ENCODE assay signal across 23 mouse cellular contexts in genomic region chr10:77429921-77430320, GRCm38 (mm10). TPM values are rescaled to one million over a fixed set of nuclear protein-coding genes. Genes with fewer than 3 reads are reported as not detected.
DNase-seq lines count a peak whose midpoint lies in the region; ATAC-seq and TF ChIP-seq lines count a peak whose summit lies in the region.
"Had no signal": no experiment of that assay in that cellular context is flagged by ENCODE, and none has a peak within 500 bp of the region (broad histone marks: within the 10 kb centered on the region; RNA-seq: fewer than 3 reads in every experiment).

No protein-coding gene starts in this region.

- no peak overlapping the region for H3K4me3 ChIP-seq in cerebellum, adult 2 months (replicated peaks; ENCODE audit: insufficient read depth, low read depth, low read length)
- H3K4me3 ChIP-seq: embryonic facial prominence, embryonic 10.5 days; embryonic facial prominence, embryonic 13.5 days; erythroblast, embryonic 14.5 days; forebrain, embryonic 10.5 days; forebrain, embryonic 13.5 days; gastrocnemius, adult 2 months; hindbrain, embryonic 12.5 days; hindbrain, embryonic 15.5 days had no signal

- no peak for ATAC-seq in cerebellum, adult (ENCODE audit: insufficient number of reproducible peaks, low FRiP score, low TSS enrichment)
- ATAC-seq in erythroid progenitor cell, adult 5-6 weeks (replicated peaks; ENCODE audit: low FRiP score, poor library complexity, severe bottlenecking) = no peak
- ATAC-seq: CD4-positive, CD25-positive, alpha-beta regulatory T cell, adult 4 months; forebrain, embryonic 13.5 days; forebrain, embryonic 16.5 days; intestine, postnatal 0 days had no signal

- TF ChIP-seq POLR2A in cerebellum, adult 2 months (IDR thresholded peaks at IDR 0.05; ENCODE audit: borderline replicate concordance, insufficient read depth, low read length) = no peak

- no peak overlapping the region for H3K27ac ChIP-seq in cerebellum, adult 2 months (ENCODE audit: insufficient read depth, low read length)
- H3K27ac ChIP-seq: embryonic facial prominence, embryonic 10.5 days; embryonic facial prominence, embryonic 13.5 days; forebrain, embryonic 10.5 days; forebrain, embryonic 13.5 days; gastrocnemius, adult 2 months; hindbrain, embryonic 12.5 days; hindbrain, embryonic 15.5 days had no signal

- peak; percentile 72 to 81 for DNase-seq in cerebellum, adult 2 months
- DNase-seq in cerebellum, adult 9-10 months = peak; percentile 76
- peak; percentile 79 to 80 for DNase-seq in cerebellum, postnatal 10 days
- DNase-seq in cerebellum, postnatal 36 days = peak; percentile 67 to 71
- DNase-seq in embryo, embryonic 10 days (ENCODE audit: low spot score) = no peak
- DNase-seq: adrenal gland, postnatal 10 days; adrenal gland, postnatal 36 days; embryo, embryonic 11 days; gastrocnemius, adult 2 months; gastrocnemius, postnatal 14 days; kidney, adult 2 months had no signal

- peaks cover 9% of the 10 kb centered on the region for H3K4me1 ChIP-seq in cerebellum, adult 2 months (ENCODE audit: control insufficient read depth, insufficient read depth, low read length)

- TF ChIP-seq CTCF in cerebellum, adult 2 months (IDR thresholded peaks at IDR 0.05; ENCODE audit: borderline replicate concordance, insufficient read depth, low read depth, low read length) = no peak

- H3K27me3 ChIP-seq in cerebellum, adult 2 months (ENCODE audit: control insufficient read depth, insufficient read depth, low read length) = no peaks in the 10 kb centered on the region
- H3K27me3 ChIP-seq: embryonic facial prominence, embryonic 13.5 days; forebrain, embryonic 13.5 days; hindbrain, embryonic 12.5 days; hindbrain, embryonic 15.5 days had no signal

- WGBS in cerebellum, adult 2 months = 50% methylated on average over 5 of the region's 5 CpGs

RNA-seq across cellular contexts. Expression of gene Adarb1, which starts 11.9 kb away (rescaled TPM):
- polyA plus RNA-seq in cerebellum, adult 2 months (2012; rRNA removed) = 154 and 173 TPM in 2 replicates
- total RNA-seq in erythroid progenitor cell, adult 5-6 weeks (2015; ENCODE audit: low replicate concordance) = not detected in 2 replicates
- not detected in 2 replicates for total RNA-seq in erythroid progenitor cell, adult 5-6 weeks (2017; ENCODE audit: low replicate concordance)
- polyA plus RNA-seq: erythroblast, embryonic 14.5 days had no signal
